Mouse (Mus musculus) intestine, embryonic 16.5 days (tissue): ENCODE results near the gene Iqcf3. TPM values are rescaled to one million over a fixed set of nuclear protein-coding genes. Genes with fewer than 3 reads are reported as not detected.
"Not testable (repeated sequence)": the region's sequence is repeated elsewhere in the genome, so short reads cannot be mapped to it uniquely, and the experiment has no call there.

Source experiments
- ATAC-seq: fragments of 200-750 bp; cut with Nextera tagmentation; 2 replicates; pipeline ENCODE4 v1.8.0; 2017; ENCODE audit warnings: moderate TSS enrichment, moderate library complexity
- H3K27ac ChIP-seq: fragments of 300-500 bp; sonication (generic); 2 replicates; pipeline ENCODE4 v1.5.1; 2014; ENCODE audit warnings: mild to moderate bottlenecking, low read length
- H3K27me3 ChIP-seq: fragments of 300-500 bp; sonication (generic); replicated peaks from 2 replicates; pipeline ENCODE4 v1.6.1; 2014; ENCODE audit warnings: low read length, control low read depth, mixed read lengths; ENCODE audit not compliant: control insufficient read depth, insufficient read depth
- H3K36me3 ChIP-seq: fragments of 300-500 bp; sonication (generic); 2 replicates; pipeline ENCODE4 v1.6.1; 2014; ENCODE audit warnings: low read length, control low read depth; ENCODE audit not compliant: control insufficient read depth, insufficient read depth
- H3K4me1 ChIP-seq: fragments of 300-500 bp; sonication (generic); 2 replicates; pipeline ENCODE4 v1.6.1; 2014; ENCODE audit warnings: low read length, control low read depth, mixed read lengths; ENCODE audit not compliant: control insufficient read depth, insufficient read depth
- H3K4me2 ChIP-seq: fragments of 300-500 bp; sonication (generic); 2 replicates; pipeline ENCODE4 v1.6.1; 2014; ENCODE audit warnings: low read depth, low read length, control low read depth
- H3K4me3 ChIP-seq: fragments of 300-500 bp; sonication (generic); 2 replicates; pipeline ENCODE4 v1.5.1; 2014; ENCODE audit warnings: mild to moderate bottlenecking, low read length
- H3K9ac ChIP-seq: fragments of 300-500 bp; sonication (generic); 2 replicates; pipeline ENCODE4 v1.6.1; 2014; ENCODE audit warnings: low read depth, low read length
- H3K9me3 ChIP-seq: fragments of 300-500 bp; sonication (generic); 2 replicates; pipeline ENCODE4 v1.6.1; 2016; ENCODE audit warnings: low read length, control low read depth; ENCODE audit not compliant: control insufficient read depth
- WGBS: fragments of 180-500 bp; shearing (Covaris S2); extraction: QIAGEN DNeasy Blood & Tissue Kit; methylation state at CpG from one replicate; pipeline ENCODE4 v1.1.7; 2014; 5-methylcytosine and 5-hydroxymethylcytosine counted together
- polyA plus RNA-seq: library from polyadenylated mRNA; unstranded; fragments of >200 nt; fragmentation: Nextera tagmentation; extraction: Ambion mirVana; gene quantifications from 2 replicates; pipeline ENCODE4 v1.2.1, GENCODE M21; 2015

Iqcf3 gene
- polyA plus RNA-seq, 1 experiment from 2014 or later = not detected

DNA sequence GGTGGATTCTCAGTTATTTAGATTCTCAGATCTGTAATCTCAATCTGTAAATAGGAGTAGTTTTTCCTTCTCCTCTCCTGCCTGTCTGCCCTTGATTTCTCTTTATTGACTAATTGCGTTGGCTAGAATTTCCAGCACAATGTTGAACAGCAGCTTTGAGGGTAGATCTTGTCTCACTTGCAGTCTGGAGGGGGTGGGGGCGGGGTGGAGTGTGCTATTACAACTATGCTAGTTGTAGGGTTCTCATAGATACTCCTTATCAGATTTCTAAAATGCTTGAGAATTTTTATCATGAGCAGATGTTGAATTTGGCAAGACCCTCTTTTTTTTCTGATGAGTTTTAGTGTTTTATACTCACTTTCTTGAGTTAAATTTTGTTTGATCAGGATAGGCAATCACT is 42.0 kb downstream of the Iqcf3 start:
- no peaks in the 10 kb centered on the region for H3K36me3 ChIP-seq

DNA sequence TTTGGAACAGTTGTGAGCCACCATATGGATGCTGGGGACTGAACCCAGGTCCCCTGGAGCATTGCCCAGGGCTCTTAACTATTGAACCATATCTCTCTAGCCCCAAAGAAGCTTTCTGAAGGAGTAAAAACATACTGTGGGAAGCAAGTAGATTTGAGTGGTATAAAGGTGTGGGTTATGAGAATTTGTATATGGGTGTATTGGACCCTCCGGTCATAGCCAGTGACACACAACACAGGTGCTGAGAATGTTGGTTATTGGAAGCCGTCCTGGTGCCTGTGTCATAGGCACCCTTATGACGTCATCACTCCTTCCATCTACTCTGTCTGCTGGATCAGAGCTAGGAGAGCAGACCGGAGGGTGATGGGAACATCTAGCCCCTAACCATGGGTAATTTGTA is 47.2 kb downstream of the Iqcf3 start, which contains the start of gene Iqcf5:
TSS of gene Iqcf5 (plus strand) at position 301 of the 400 bp plus-strand sequence.
- H3K27ac ChIP-seq = no peak within 1 kb of the TSS
- H3K4me3 ChIP-seq = no peak within 1 kb of the TSS
- H3K9ac ChIP-seq = no peak within 1 kb of the TSS
- H3K4me1 ChIP-seq = no peaks in the 10 kb centered on the region
- no peak for ATAC-seq
- 86% methylated on average over 4 of the region's 4 CpGs for WGBS
- H3K4me2 ChIP-seq = no peak within 1 kb of the TSS
- H3K9me3 ChIP-seq = no peaks in the 10 kb centered on the region
- H3K36me3 ChIP-seq = no peaks in the 10 kb centered on the region
- H3K27me3 ChIP-seq = no peaks in the 10 kb centered on the region

More for the DNA sequence above, 42.0 kb downstream of the Iqcf3 start:
- Histone ChIP-seq H3K9ac (no peak overlapping the region), H3K27me3 (no peaks in the 10 kb centered on the region), H3K4me2 (no peak overlapping the region), H3K4me1 (no peaks in the 10 kb centered on the region), H3K27ac (no peak overlapping the region), H3K4me3 (no peak overlapping the region), H3K9me3 (no peaks in the 10 kb centered on the region)
- 79% methylated on average over 2 of the region's 2 CpGs for WGBS
- ATAC-seq = no peak

DNA sequence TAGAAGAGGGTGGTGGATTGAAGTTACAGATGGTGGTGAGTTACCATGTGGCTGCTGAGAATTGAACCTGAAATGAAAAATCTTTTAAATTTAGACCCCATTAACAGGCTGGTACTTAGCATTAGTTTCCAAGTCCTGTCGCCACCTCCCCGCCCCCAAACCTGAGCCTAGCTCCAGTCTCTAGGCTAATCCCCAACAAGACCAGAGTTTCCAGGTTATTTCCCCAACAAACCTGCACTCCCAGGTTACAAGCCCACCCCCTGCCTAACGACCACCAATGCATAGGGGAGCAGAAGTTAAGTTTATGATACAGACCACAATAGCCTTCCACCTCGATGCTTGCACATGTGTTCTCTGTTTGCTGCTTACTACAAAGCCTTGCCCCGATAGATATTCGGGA is 47.9 kb downstream of the Iqcf3 start:
- H3K27ac ChIP-seq = no peak overlapping the region
- no peaks in the 10 kb centered on the region for H3K36me3 ChIP-seq
- H3K4me2 ChIP-seq = no peak overlapping the region
- no peaks in the 10 kb centered on the region for H3K4me1 ChIP-seq
- H3K9ac ChIP-seq = no peak overlapping the region
- 82% methylated on average over 6 of the region's 6 CpGs for WGBS
- no peaks in the 10 kb centered on the region for H3K27me3 ChIP-seq
- H3K4me3 ChIP-seq = no peak overlapping the region
- no peak for ATAC-seq
- no peaks in the 10 kb centered on the region for H3K9me3 ChIP-seq

- ATAC-seq = no peak
- no peaks in the 10 kb centered on the region for H3K36me3 ChIP-seq
- WGBS = 53% methylated on average over 13 of the region's 13 CpGs
Measured at GRCm38 (mm10) chr9:106512729-106513450, 48.5 kb downstream of the Iqcf3 start.

GRCm38 (mm10) chr9:106509356-106509755 is 52.1 kb downstream of the Iqcf3 start:
- WGBS = 90% methylated on average over 10 of the region's 10 CpGs
- Histone ChIP-seq H3K27ac (no peak overlapping the region), H3K36me3 (no peaks in the 10 kb centered on the region), H3K9ac (no peak overlapping the region), H3K4me1 (no peaks in the 10 kb centered on the region), H3K9me3 (no peaks in the 10 kb centered on the region), H3K27me3 (no peaks in the 10 kb centered on the region), H3K4me2 (no peak overlapping the region), H3K4me3 (no peak overlapping the region)
- no peak for ATAC-seq

More at GRCm38 (mm10) chr9:106512729-106513450, 48.5 kb downstream of the Iqcf3 start:
- Histone ChIP-seq H3K4me2 (no peak overlapping the region), H3K27me3 (no peaks in the 10 kb centered on the region), H3K4me1 (no peaks in the 10 kb centered on the region), H3K9ac (no peak overlapping the region), H3K27ac (no peak overlapping the region), H3K9me3 (no peaks in the 10 kb centered on the region), H3K4me3 (no peak overlapping the region)

DNA sequence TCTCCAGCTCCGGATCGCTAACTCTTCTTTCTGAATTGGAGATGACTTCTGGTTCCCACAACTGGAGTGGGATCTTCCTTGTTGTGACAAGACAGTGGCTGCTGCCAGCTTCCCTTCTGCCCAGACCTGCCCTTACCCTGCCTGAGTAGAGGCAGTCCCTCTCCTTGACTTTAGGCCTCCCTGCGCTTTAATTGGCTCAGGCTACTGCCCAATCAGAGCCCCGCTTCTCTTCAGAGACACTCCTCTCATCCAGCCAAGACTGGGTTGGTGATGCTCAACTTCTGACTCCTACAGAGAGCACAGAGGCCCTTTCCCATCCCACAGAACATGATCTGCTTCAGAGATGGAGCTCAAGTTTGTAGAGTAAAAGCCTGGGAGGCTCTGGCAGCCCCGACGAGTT is 57.2 kb downstream of the Iqcf3 start:
- H3K9ac ChIP-seq = no peak overlapping the region
- H3K4me3 ChIP-seq = no peak overlapping the region
- 69% methylated on average over 6 of the region's 6 CpGs for WGBS
- no peaks in the 10 kb centered on the region for H3K36me3 ChIP-seq
- H3K4me2 ChIP-seq = no peak overlapping the region
- H3K9me3 ChIP-seq = no peaks in the 10 kb centered on the region
- no peak for ATAC-seq
- no peaks in the 10 kb centered on the region for H3K4me1 ChIP-seq
- H3K27me3 ChIP-seq = no peaks in the 10 kb centered on the region; the same call in 1 of the 2 replicates
- no peak overlapping the region for H3K27ac ChIP-seq

- H3K9ac ChIP-seq = no peak overlapping the region
- no peak overlapping the region for H3K4me2 ChIP-seq
- no peaks in the 10 kb centered on the region for H3K9me3 ChIP-seq
- H3K36me3 ChIP-seq = no peaks in the 10 kb centered on the region
- no peak overlapping the region for H3K4me3 ChIP-seq
- 88% methylated on average over 22 of the region's 22 CpGs for WGBS
- no peaks in the 10 kb centered on the region; the same call in 1 of the 2 replicates for H3K27me3 ChIP-seq
- no peaks in the 10 kb centered on the region for H3K4me1 ChIP-seq
- H3K27ac ChIP-seq = no peak overlapping the region
- ATAC-seq = no peak
Measured at GRCm38 (mm10) chr9:106501846-106502245, 59.6 kb downstream of the Iqcf3 start.

DNA sequence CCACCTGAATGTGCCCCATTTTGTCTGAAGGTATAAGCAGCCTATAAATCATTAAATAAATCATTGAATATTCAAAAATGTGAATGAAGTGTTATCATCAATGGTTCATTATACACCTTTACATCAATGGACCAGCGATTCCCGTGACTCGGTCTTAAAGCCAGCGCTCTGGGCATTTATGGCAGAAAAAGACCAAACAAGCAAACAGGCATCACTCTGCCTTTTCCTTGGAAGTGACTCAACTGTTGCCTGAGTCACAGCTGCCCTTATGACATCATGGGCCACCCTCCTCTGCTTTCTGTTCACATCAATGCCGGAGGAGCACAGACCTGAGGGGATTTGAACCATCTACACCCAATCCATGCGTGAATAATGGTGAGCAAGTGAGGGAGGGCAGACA is 61.8 kb downstream of the Iqcf3 start, which contains the start of gene Iqcf1:
TSS of gene Iqcf1 (plus strand) at position 301 of the 400 bp plus-strand sequence.
- ATAC-seq = no peak
- Histone ChIP-seq H3K4me1 (no peaks in the 10 kb centered on the region), H3K4me3 (no peak within 1 kb of the TSS), H3K27ac (no peak within 1 kb of the TSS), H3K36me3 (no peaks in the 10 kb centered on the region), H3K4me2 (no peak within 1 kb of the TSS), H3K9me3 (no peaks in the 10 kb centered on the region), H3K27me3 (no peaks in the 10 kb centered on the region; the same call in 1 of the 2 replicates), H3K9ac (no peak within 1 kb of the TSS)
- WGBS = 92% methylated on average over 6 of the region's 6 CpGs

DNA sequence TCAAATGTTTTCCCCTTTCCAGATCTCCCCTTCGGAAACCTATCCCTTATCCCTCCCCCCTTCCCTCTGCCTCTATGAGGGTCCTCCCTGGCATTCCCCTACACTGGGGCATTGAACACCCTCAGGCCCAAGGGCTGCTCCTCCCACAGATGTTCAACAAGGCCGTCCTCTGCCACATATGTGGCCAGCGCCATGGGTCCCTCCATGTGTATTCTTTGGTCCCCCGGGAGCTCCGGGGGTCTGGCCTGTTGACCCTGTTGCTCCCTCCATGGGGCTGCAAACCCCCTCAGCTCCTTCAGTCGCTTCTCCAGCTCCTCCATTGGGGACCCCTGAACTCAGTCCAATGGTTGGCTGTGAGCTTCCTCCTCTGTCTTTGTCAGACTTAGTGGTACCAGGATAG is 73.8 kb downstream of the Iqcf3 start:
- H3K9me3 ChIP-seq, ATAC-seq, H3K27me3 ChIP-seq, H3K27ac ChIP-seq, H3K4me3 ChIP-seq, H3K9ac ChIP-seq, H3K4me2 ChIP-seq, H3K4me1 ChIP-seq: not testable (repeated sequence)
- H3K36me3 ChIP-seq = peaks cover 25% of the 10 kb centered on the region; the same call in 1 of the 2 replicates
- WGBS = 82% methylated on average over 6 of the region's 6 CpGs
